Mouse (Mus musculus): Measurements from ENCODE around the gene Cxcl10. TPM values are rescaled to one million over a fixed set of nuclear protein-coding genes. Genes with fewer than 3 reads are reported as not detected.

Gene Cxcl10
- 0.44 TPM in 1 of 2 replicates, not detected in the other for polyA plus RNA-seq (2014; fragmentation: Nextera tagmentation; extraction: Ambion mirVana)

GRCm38 (mm10) chr5:92348794-92349413 lies at the start of gene Cxcl10:
Gene Cxcl10 (minus strand): TSS chr5:92348889.
- DNase-seq (ENCODE audit: low spot score) (peak; percentile 61), ATAC-seq (peak; percentile 70; the same call in 1 of the 2 replicates)
- 21% methylated on average over 14 of the region's 14 CpGs for WGBS
- 0 out of 2 replicates have a peak within 1 kb of the TSS, but pooled peaks have one; percentile 13 for H3K4me3 ChIP-seq (ENCODE audit: low read depth, low read length)
- no peaks in the 10 kb centered on the region for H3K27me3 ChIP-seq (replicated peaks; ENCODE audit: control insufficient read depth, insufficient read depth, low read length)
- peak within 1 kb of the TSS; percentile 17; the same call in 1 of the 2 replicates for H3K9ac ChIP-seq (ENCODE audit: low read length)
- no peak within 1 kb of the TSS for H3K27ac ChIP-seq (ENCODE audit: low read depth, low read length)
- no peaks in the 10 kb centered on the region for H3K9me3 ChIP-seq (replicated peaks; ENCODE audit: control insufficient read depth, low read length)
- peaks cover 4% of the 10 kb centered on the region; the same call in 1 of the 2 replicates for H3K4me1 ChIP-seq (ENCODE audit: control insufficient read depth, insufficient read depth, low read length)
- no peaks in the 10 kb centered on the region for H3K36me3 ChIP-seq (ENCODE audit: control insufficient read depth, insufficient read depth, low read length)
- H3K4me2 ChIP-seq (ENCODE audit: low read length), result peak within 1 kb of the TSS; percentile 44

- ATAC-seq (peak; percentile 86), DNase-seq (ENCODE audit: low spot score) (peak; percentile 86)
- Histone ChIP-seq H3K4me1 (ENCODE audit: control insufficient read depth, insufficient read depth, low read length) (no peaks in the 10 kb centered on the region), H3K27me3 (replicated peaks; ENCODE audit: control insufficient read depth, insufficient read depth, low read length) (0 out of 2 replicates have a peak, but pooled peaks cover 4% of the 10 kb centered on the region), H3K27ac (ENCODE audit: low read depth, low read length) (no peak overlapping the region), H3K4me3 (ENCODE audit: low read depth, low read length) (no peak overlapping the region), H3K4me2 (ENCODE audit: low read length) (no peak overlapping the region), H3K9me3 (replicated peaks; ENCODE audit: control insufficient read depth, low read length) (no peaks in the 10 kb centered on the region), H3K9ac (ENCODE audit: low read length) (no peak overlapping the region), H3K36me3 (ENCODE audit: control insufficient read depth, insufficient read depth, low read length) (no peaks in the 10 kb centered on the region)
- 23% methylated on average over 5 of the region's 5 CpGs for WGBS
Observed at GRCm38 (mm10) chr5:92398153-92398552, 49.5 kb upstream of the Cxcl10 start.

GRCm38 (mm10) chr5:92396476-92396875 lies 47.8 kb upstream of the Cxcl10 start:
- H3K4me3 ChIP-seq (ENCODE audit: low read depth, low read length), result no peak overlapping the region
- ATAC-seq, result no peak

GRCm38 (mm10) chr5:92395764-92396163 lies 47.1 kb upstream of the Cxcl10 start:
- 82% methylated on average over 3 of the region's 3 CpGs for WGBS

More at GRCm38 (mm10) chr5:92396476-92396875, 47.8 kb upstream of the Cxcl10 start:
- Histone ChIP-seq H3K9me3 (replicated peaks; ENCODE audit: control insufficient read depth, low read length) (no peaks in the 10 kb centered on the region), H3K27me3 (replicated peaks; ENCODE audit: control insufficient read depth, insufficient read depth, low read length) (peaks cover 9% of the 10 kb centered on the region), H3K4me1 (ENCODE audit: control insufficient read depth, insufficient read depth, low read length) (no peaks in the 10 kb centered on the region), H3K36me3 (ENCODE audit: control insufficient read depth, insufficient read depth, low read length) (no peaks in the 10 kb centered on the region), H3K4me2 (ENCODE audit: low read length) (no peak overlapping the region), H3K27ac (ENCODE audit: low read depth, low read length) (no peak overlapping the region), H3K9ac (ENCODE audit: low read length) (no peak overlapping the region)
- 92% methylated on average over 6 of the region's 6 CpGs for WGBS
- DNase-seq (ENCODE audit: low spot score), result no peak

GRCm38 (mm10) chr5:92393863-92394262 lies 45.2 kb upstream of the Cxcl10 start:
- Histone ChIP-seq H3K9me3 (replicated peaks; ENCODE audit: control insufficient read depth, low read length) (no peaks in the 10 kb centered on the region), H3K27me3 (replicated peaks; ENCODE audit: control insufficient read depth, insufficient read depth, low read length) (peaks cover 13% of the 10 kb centered on the region), H3K4me3 (ENCODE audit: low read depth, low read length) (no peak overlapping the region), H3K4me2 (ENCODE audit: low read length) (no peak overlapping the region), H3K36me3 (ENCODE audit: control insufficient read depth, insufficient read depth, low read length) (no peaks in the 10 kb centered on the region), H3K4me1 (ENCODE audit: control insufficient read depth, insufficient read depth, low read length) (no peaks in the 10 kb centered on the region), H3K27ac (ENCODE audit: low read depth, low read length) (no peak overlapping the region), H3K9ac (ENCODE audit: low read length) (no peak overlapping the region)
- DNase-seq (ENCODE audit: low spot score) (no peak), ATAC-seq (no peak)
- 61% methylated on average over 10 of the region's 10 CpGs for WGBS

More at GRCm38 (mm10) chr5:92395764-92396163, 47.1 kb upstream of the Cxcl10 start:
- Histone ChIP-seq H3K4me3 (ENCODE audit: low read depth, low read length) (no peak overlapping the region), H3K36me3 (ENCODE audit: control insufficient read depth, insufficient read depth, low read length) (no peaks in the 10 kb centered on the region), H3K27ac (ENCODE audit: low read depth, low read length) (no peak overlapping the region), H3K9ac (ENCODE audit: low read length) (no peak overlapping the region), H3K27me3 (replicated peaks; ENCODE audit: control insufficient read depth, insufficient read depth, low read length) (peaks cover 12% of the 10 kb centered on the region), H3K4me2 (ENCODE audit: low read length) (no peak overlapping the region), H3K9me3 (replicated peaks; ENCODE audit: control insufficient read depth, low read length) (no peaks in the 10 kb centered on the region), H3K4me1 (ENCODE audit: control insufficient read depth, insufficient read depth, low read length) (no peaks in the 10 kb centered on the region)
- DNase-seq (ENCODE audit: low spot score), result no peak
- ATAC-seq, result no peak

- H3K36me3 ChIP-seq (ENCODE audit: control insufficient read depth, insufficient read depth, low read length), result no peaks in the 10 kb centered on the region
- ATAC-seq (no peak), DNase-seq (ENCODE audit: low spot score) (no peak)
- WGBS, result 46% methylated on average over 18 of the region's 18 CpGs
- H3K4me3 ChIP-seq (ENCODE audit: low read depth, low read length), result no peak overlapping the region
- H3K4me1 ChIP-seq (ENCODE audit: control insufficient read depth, insufficient read depth, low read length), result no peaks in the 10 kb centered on the region
- H3K27me3 ChIP-seq (replicated peaks; ENCODE audit: control insufficient read depth, insufficient read depth, low read length), result peaks cover 13% of the 10 kb centered on the region
- no peaks in the 10 kb centered on the region for H3K9me3 ChIP-seq (replicated peaks; ENCODE audit: control insufficient read depth, low read length)
- no peak overlapping the region for H3K27ac ChIP-seq (ENCODE audit: low read depth, low read length)
- H3K9ac ChIP-seq (ENCODE audit: low read length), result no peak overlapping the region
- peak overlapping the region; percentile 34 for H3K4me2 ChIP-seq (ENCODE audit: low read length)
Observed at GRCm38 (mm10) chr5:92392542-92392941, 43.9 kb upstream of the Cxcl10 start.

- Histone ChIP-seq H3K4me1 (ENCODE audit: control insufficient read depth, insufficient read depth, low read length) (no peaks in the 10 kb centered on the region), H3K9ac (ENCODE audit: low read length) (no peak overlapping the region), H3K27ac (ENCODE audit: low read depth, low read length) (no peak overlapping the region), H3K36me3 (ENCODE audit: control insufficient read depth, insufficient read depth, low read length) (no peaks in the 10 kb centered on the region), H3K4me3 (ENCODE audit: low read depth, low read length) (no peak overlapping the region), H3K27me3 (replicated peaks; ENCODE audit: control insufficient read depth, insufficient read depth, low read length) (peaks cover 13% of the 10 kb centered on the region), H3K9me3 (replicated peaks; ENCODE audit: control insufficient read depth, low read length) (no peaks in the 10 kb centered on the region), H3K4me2 (ENCODE audit: low read length) (no peak overlapping the region)
- no peak for DNase-seq (ENCODE audit: low spot score)
- no peak for ATAC-seq
- WGBS, result 87% methylated on average over 8 of the region's 8 CpGs
Observed at GRCm38 (mm10) chr5:92390615-92391014, 41.9 kb upstream of the Cxcl10 start.

GRCm38 (mm10) chr5:92389977-92390376 lies 41.3 kb upstream of the Cxcl10 start:
- Histone ChIP-seq H3K27ac (ENCODE audit: low read depth, low read length) (no peak overlapping the region), H3K4me2 (ENCODE audit: low read length) (no peak overlapping the region), H3K27me3 (replicated peaks; ENCODE audit: control insufficient read depth, insufficient read depth, low read length) (peaks cover 13% of the 10 kb centered on the region), H3K36me3 (ENCODE audit: control insufficient read depth, insufficient read depth, low read length) (no peaks in the 10 kb centered on the region), H3K4me1 (ENCODE audit: control insufficient read depth, insufficient read depth, low read length) (no peaks in the 10 kb centered on the region), H3K9ac (ENCODE audit: low read length) (no peak overlapping the region), H3K4me3 (ENCODE audit: low read depth, low read length) (no peak overlapping the region), H3K9me3 (replicated peaks; ENCODE audit: control insufficient read depth, low read length) (no peaks in the 10 kb centered on the region)
- WGBS, result 71% methylated on average over 2 of the region's 2 CpGs
- DNase-seq (ENCODE audit: low spot score) (no peak), ATAC-seq (no peak)

GRCm38 (mm10) chr5:92387433-92387832 lies 38.7 kb upstream of the Cxcl10 start:
- Histone ChIP-seq H3K9me3 (replicated peaks; ENCODE audit: control insufficient read depth, low read length) (no peaks in the 10 kb centered on the region), H3K4me1 (ENCODE audit: control insufficient read depth, insufficient read depth, low read length) (no peaks in the 10 kb centered on the region), H3K9ac (ENCODE audit: low read length) (no peak overlapping the region), H3K27me3 (replicated peaks; ENCODE audit: control insufficient read depth, insufficient read depth, low read length) (peaks cover 7% of the 10 kb centered on the region), H3K4me2 (ENCODE audit: low read length) (no peak overlapping the region), H3K36me3 (ENCODE audit: control insufficient read depth, insufficient read depth, low read length) (no peaks in the 10 kb centered on the region), H3K27ac (ENCODE audit: low read depth, low read length) (no peak overlapping the region), H3K4me3 (ENCODE audit: low read depth, low read length) (no peak overlapping the region)
- DNase-seq (ENCODE audit: low spot score) (no peak), ATAC-seq (no peak)
- WGBS, result 81% methylated on average over 11 of the region's 11 CpGs

Measured in forebrain, embryonic 14.5 days (tissue).